Comparison of ENCODE assay signal across 9 mouse cellular contexts in the genomic region with DNA sequence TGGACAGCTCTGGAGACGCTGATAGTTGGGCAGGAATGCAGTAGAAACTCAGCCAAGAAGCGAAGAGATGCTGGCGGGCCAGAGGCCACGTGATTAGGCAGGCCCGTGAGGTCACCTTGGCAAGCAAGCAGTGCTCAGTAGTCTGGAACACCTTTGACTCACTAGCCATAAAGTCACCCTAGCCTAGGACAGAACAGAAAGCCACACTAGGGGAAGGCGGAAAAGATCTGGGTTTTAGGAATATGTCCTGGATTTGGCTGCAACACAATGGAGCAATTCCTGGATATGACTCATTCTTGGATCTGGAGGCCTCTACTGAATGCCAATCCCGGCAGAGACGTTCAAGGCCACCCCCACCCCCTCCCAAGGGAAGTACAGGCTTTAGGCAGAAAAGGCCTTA. TPM values are rescaled to one million over a fixed set of nuclear protein-coding genes. Genes with fewer than 3 reads are reported as not detected.
DNase-seq lines count a peak whose midpoint lies in the region; ATAC-seq lines count a peak whose summit lies in the region.
"Had no signal": no experiment of that assay in that cellular context is flagged by ENCODE, and none has a peak within 500 bp of the region (broad histone marks: within the 10 kb centered on the region; RNA-seq: fewer than 3 reads in every experiment).

No protein-coding gene starts in this region.

- WGBS in midbrain, embryonic 13.5 days: 86% methylated on average over 8 of the region's 8 CpGs

- DNase-seq in urinary bladder, postnatal 14 days (ENCODE audit: low spot score): peak; percentile 47
- no peak for DNase-seq in urinary bladder, postnatal 10 days (ENCODE audit: low spot score)
- peak; percentile 62 for DNase-seq in fibroblast of lung, adult 2 months (ENCODE audit: low read depth)
- peak; percentile 86 to 91 for DNase-seq in kidney, adult 8-10 months
- no peak for DNase-seq in right cerebral cortex, postnatal 14 days
- no peak for DNase-seq in layer of hippocampus, adult 9-11 months

- no peak overlapping the region for H3K4me2 ChIP-seq in midbrain, embryonic 13.5 days (replicated peaks)

- H3K9ac ChIP-seq in midbrain, embryonic 13.5 days (replicated peaks): no peak overlapping the region

- no peak for ATAC-seq in midbrain, embryonic 13.5 days
- no peak for ATAC-seq in monocyte, adult 5-6 weeks (replicated peaks; ENCODE audit: insufficient number of reproducible peaks, low FRiP score, low TSS enrichment, poor library complexity, severe bottlenecking)

- peaks cover 3% of the 10 kb centered on the region; the same call in 1 of the 2 replicates for H3K9me3 ChIP-seq in midbrain, embryonic 13.5 days

- H3K4me1 ChIP-seq in midbrain, embryonic 13.5 days (replicated peaks): peaks cover 11% of the 10 kb centered on the region

- H3K4me3 ChIP-seq in midbrain, embryonic 13.5 days (replicated peaks): no peak overlapping the region

- H3K27me3 ChIP-seq in midbrain, embryonic 13.5 days: peaks cover 5% of the 10 kb centered on the region; the same call in 1 of the 2 replicates

- H3K36me3 ChIP-seq in midbrain, embryonic 13.5 days: no peaks in the 10 kb centered on the region

- no peak overlapping the region for H3K27ac ChIP-seq in midbrain, embryonic 13.5 days

RNA-seq across cellular contexts. Expression of gene Arsa, which starts 3.4 kb away (rescaled TPM):
- 16.7 and 17.6 TPM in 2 replicates for polyA plus RNA-seq in midbrain, embryonic 13.5 days (2015; fragmentation: Nextera tagmentation; extraction: Ambion mirVana)
- 11.2 to 12.6 TPM (median 11.7 TPM) in 3 replicates for total RNA-seq in monocyte, adult 5-6 weeks (2017)

RNA-seq across cellular contexts. Expression of gene Shank3, which starts 18.8 kb away (rescaled TPM):
- 13.3 and 14.8 TPM in 2 replicates for polyA plus RNA-seq in midbrain, embryonic 13.5 days (2015; fragmentation: Nextera tagmentation; extraction: Ambion mirVana)
- total RNA-seq in monocyte, adult 5-6 weeks (2017): not detected in 3 replicates
- total RNA-seq: neutrophil, adult 5-6 weeks had no signal

RNA-seq across cellular contexts. Expression of gene Mapk8ip2, which starts 26.9 kb away (rescaled TPM):
- polyA plus RNA-seq in midbrain, embryonic 13.5 days (2015; fragmentation: Nextera tagmentation; extraction: Ambion mirVana): 72.9 and 75.9 TPM in 2 replicates
- total RNA-seq in monocyte, adult 5-6 weeks (2017): not detected in 3 replicates
- total RNA-seq: neutrophil, adult 5-6 weeks had no signal

RNA-seq across cellular contexts. Expression of gene Chkb, which starts 50.9 kb away (rescaled TPM):
- polyA plus RNA-seq in midbrain, embryonic 13.5 days (2015; fragmentation: Nextera tagmentation; extraction: Ambion mirVana): 79.7 and 81.4 TPM in 2 replicates
- 95.3 to 120 TPM (median 95.5 TPM) in 3 replicates for total RNA-seq in monocyte, adult 5-6 weeks (2017)

RNA-seq across cellular contexts. Expression of gene Gm44502, which starts 51.1 kb away (rescaled TPM):
- polyA plus RNA-seq in midbrain, embryonic 13.5 days (2015; fragmentation: Nextera tagmentation; extraction: Ambion mirVana): not detected in 2 replicates
- total RNA-seq in monocyte, adult 5-6 weeks (2017): 0.76 to 1.2 TPM in 2 of 3 replicates, not detected in the other

Comparison
In these comparisons a context has a peak if more than half of its experiments do, and no peak if none do; other contexts are left out.
1. DNase-seq: peak in urinary bladder, postnatal 14 days (single experiment), fibroblast of lung, adult 2 months (single experiment) and kidney, adult 8-10 months (2 of 2); none in urinary bladder, postnatal 10 days (single experiment), right cerebral cortex, postnatal 14 days (single experiment) and layer of hippocampus, adult 9-11 months (single experiment).